Mouse (Mus musculus) CH12.LX (cell line): ENCODE measurements around the gene Fli1. TPM values are rescaled to one million over a fixed set of nuclear protein-coding genes. Genes with fewer than 3 reads are reported as not detected.
A peak's percentile ranks its signal among the peaks of the same experiment; 100 is the strongest.

Source experiments
- DNase-seq: peaks from one replicate; pipeline ENCODE4 v3.0.0-alpha.2; 2013; ENCODE audit errors: extremely low read depth
- H3K27ac ChIP-seq: 2 replicates; pipeline ENCODE4 v1.5.1; 2012; ENCODE audit warnings: low read depth, mild to moderate bottlenecking, control low read depth, moderate library complexity; ENCODE audit not compliant: insufficient read depth
- H3K27me3 ChIP-seq: replicated peaks from 2 replicates; pipeline ENCODE3; 2012; ENCODE audit warnings: inconsistent platforms
- H3K36me3 ChIP-seq, 2 experiments: replicated peaks in 1 of 2; 2 replicates each; pipeline versions ENCODE3 to v1.6.1; 2012; ENCODE audit warnings: inconsistent platforms in 1 of 2, low read length in 1 of 2, mild to moderate bottlenecking in 1 of 2, mixed read lengths in 1 of 2, moderate library complexity in 1 of 2; ENCODE audit not compliant: control insufficient read depth in 1 of 2, insufficient read depth in 1 of 2
- H3K4me1 ChIP-seq, 2 experiments: 2 replicates each; pipeline ENCODE4 v1.6.1; 2012; ENCODE audit warnings: inconsistent platforms in 1 of 2, moderate library complexity in 1 of 2; ENCODE audit not compliant: insufficient read depth in 2 of 2, control insufficient read depth in 1 of 2
- H3K4me2 ChIP-seq: 2 replicates; pipeline ENCODE4 v1.6.1; 2012; ENCODE audit warnings: low read depth, mild to moderate bottlenecking, control low read depth; ENCODE audit not compliant: poor library complexity, insufficient read depth, severe bottlenecking
- H3K4me3 ChIP-seq, 3 experiments: fragments of 150-350 bp in 1 of 3; sonication (generic) in 1 of 3; replicated peaks in 1 of 3; 2 replicates each; pipeline versions ENCODE3 to v1.5.1; 2011 to 2012; ENCODE audit warnings: low read depth in 2 of 3, low read length in 2 of 3, mild to moderate bottlenecking in 2 of 3, moderate library complexity in 2 of 3, control low read depth in 1 of 3, improper control_type of control experiment in 1 of 3, inconsistent platforms in 1 of 3, mixed read lengths in 1 of 3; ENCODE audit not compliant: poor library complexity in 1 of 3
- H3K79me2 ChIP-seq: replicated peaks from 2 replicates; pipeline ENCODE4 v1.6.1; 2012; ENCODE audit warnings: mild to moderate bottlenecking, moderate library complexity; ENCODE audit not compliant: control insufficient read depth, poor library complexity, insufficient read depth, severe bottlenecking; ENCODE audit errors: extremely low read depth
- H3K9ac ChIP-seq: 2 replicates; pipeline ENCODE4 v1.6.1; 2012; ENCODE audit warnings: low read depth, mild to moderate bottlenecking, control low read depth, moderate library complexity; ENCODE audit not compliant: insufficient read depth
- H3K9me3 ChIP-seq: replicated peaks from 2 replicates; pipeline ENCODE3; 2012; ENCODE audit warnings: low read length, inconsistent platforms, mixed read lengths
- BHLHE40 ChIP-seq: IDR thresholded peaks from 2 replicates; pipeline ENCODE4 v1.6.1; 2011; ENCODE audit warnings: mild to moderate bottlenecking, low read depth, low read length, improper control_type of control experiment
- E2F4 ChIP-seq: IDR thresholded peaks from 2 replicates; pipeline ENCODE4 v1.6.1; 2011; ENCODE audit warnings: low read depth, low read length, improper control_type of control experiment; ENCODE audit not compliant: insufficient replicate concordance
- ETS1 ChIP-seq: conservative IDR thresholded peaks from 2 replicates; pipeline ENCODE4 v1.6.1; 2012; ENCODE audit warnings: low read depth, mild to moderate bottlenecking, inconsistent platforms, low read length, improper control_type of control experiment, moderate library complexity
- JUND ChIP-seq: conservative IDR thresholded peaks from 2 replicates; pipeline ENCODE4 v1.6.1; 2011; ENCODE audit warnings: low read depth, low read length, improper control_type of control experiment
- KAT2A ChIP-seq: IDR thresholded peaks from 2 replicates; pipeline ENCODE4 v1.6.1; 2012; ENCODE audit warnings: low read length, improper control_type of control experiment, inconsistent platforms; ENCODE audit not compliant: insufficient replicate concordance
- MAX ChIP-seq: IDR thresholded peaks from 2 replicates; pipeline ENCODE4 v1.6.1; 2011; ENCODE audit warnings: low read length, improper control_type of control experiment
- MEF2A ChIP-seq: IDR thresholded peaks from 2 replicates; pipeline ENCODE4 v1.6.1; 2014; ENCODE audit warnings: low read depth, mild to moderate bottlenecking, inconsistent platforms, low read length, improper control_type of control experiment, borderline replicate concordance
- MXI1 ChIP-seq: IDR thresholded peaks from 2 replicates; pipeline ENCODE4 v1.6.1; 2011; ENCODE audit warnings: mild to moderate bottlenecking, low read depth, low read length, improper control_type of control experiment
- NRF1 ChIP-seq: IDR thresholded peaks from 2 replicates; pipeline ENCODE4 v1.6.1; 2014; ENCODE audit warnings: low read depth, mild to moderate bottlenecking, inconsistent platforms, low read length, improper control_type of control experiment, moderate library complexity
- PAX5 ChIP-seq: IDR thresholded peaks from 2 replicates; pipeline ENCODE4 v1.6.1; 2012; ENCODE audit warnings: low read length, inconsistent platforms, mixed read lengths
- RCOR1 ChIP-seq: conservative IDR thresholded peaks from 2 replicates; pipeline ENCODE4 v1.6.1; 2012; ENCODE audit warnings: low read depth, mild to moderate bottlenecking, inconsistent platforms, low read length, improper control_type of control experiment
- TBP ChIP-seq: conservative IDR thresholded peaks from 2 replicates; pipeline ENCODE4 v1.6.1; 2011; ENCODE audit warnings: low read depth, low read length, improper control_type of control experiment
- USF2 ChIP-seq: conservative IDR thresholded peaks from 2 replicates; pipeline ENCODE4 v1.6.1; 2011; ENCODE audit warnings: low read depth, low read length, improper control_type of control experiment
- ZC3H11A ChIP-seq: IDR thresholded peaks from 2 replicates; pipeline ENCODE4 v1.6.1; 2012; ENCODE audit warnings: low read depth, mild to moderate bottlenecking, inconsistent platforms, low read length, improper control_type of control experiment
- dilution Hi-C: fragments of 300-500 bp; cut with MboI; formaldehyde crosslinking; loops from 2 replicates; pipeline ENCODE4 v1.14.3; 2020; ENCODE audit warnings: low sequenced_read_pairs; ENCODE audit not compliant: extremely low pct_unique_long_range_greater_than_20kb, extremely low pct_ligation_motif_present
- in situ Hi-C: fragments of 300-500 bp; cut with MboI; formaldehyde crosslinking; loops from 3 replicates; pipeline ENCODE4 v1.14.3; 2019; ENCODE audit warnings: low sequenced_read_pairs, low pct_ligation_motif_present, low pct_unique_long_range_greater_than_20kb, mixed read lengths
- polyA plus RNA-seq: library from polyadenylated mRNA; unstranded; fragments of >175 nt; gene quantifications from 2 replicates; pipeline ENCODE4 v1.2.1, GENCODE M21; 2012; ENCODE audit warnings: low read depth; ENCODE audit not compliant: insufficient read length
- total RNA-seq, 2 experiments: library from RNA; depleted of rRNA; stranded (reverse); fragments of 300-350 nt in 1 of 2; fragments of >200 nt in 1 of 2; gene quantifications; 2 replicates each; pipeline ENCODE4 v1.2.3; 2012 to 2014

Gene Fli1
- total and polyA plus RNA-seq, 3 experiments: 20.3 to 29.3 (median 20.8) TPM

GRCm38 (mm10) chr9:32487401-32487800 lies 55.3 kb downstream of the Fli1 start:
- Histone ChIP-seq H3K27ac (peak overlapping the region; percentile 38; the same call in 1 of the 2 replicates), H3K9ac (peak overlapping the region; percentile 85), H3K4me3 (peak overlapping the region in 2 of 3 experiments; percentile 27 to 33), H3K4me2 (peak overlapping the region; percentile 98), H3K4me1 (peaks cover 29 to 73% of the 10 kb centered on the region in 2 experiments), H3K79me2 (peaks cover 23% of the 10 kb centered on the region), H3K9me3 (no peaks in the 10 kb centered on the region), H3K27me3 (no peaks in the 10 kb centered on the region), H3K36me3 (peaks cover 3 to 61% of the 10 kb centered on the region in 2 experiments)
- dilution Hi-C loops: no loop called here
- in situ Hi-C loops: loop anchor here (5.0 kb wide), 1 partner anchor 50 kb away; no protein-coding TSS in a partner anchor
- TF ChIP-seq MXI1 (peak; percentile 2; the same call in 1 of the 2 replicates), TBP (0 out of 2 replicates have a peak, but pooled peaks have one; percentile 24), ZC3H11A (no peak), ETS1 (peak; percentile 59; the same call in 1 of the 2 replicates), MAX (no peak), KAT2A (no peak), JUND (0 out of 2 replicates have a peak, but pooled peaks have one; percentile 21)
- TF ChIP-seq, all 38 proteins: peak for 4
- DNase-seq: no peak

GRCm38 (mm10) chr9:32480418-32480817 lies 62.2 kb downstream of the Fli1 start:
- H3K79me2 ChIP-seq: 0 out of 2 replicates have a peak, but pooled peaks cover 8% of the 10 kb centered on the region
- DNase-seq: peak; percentile 63
- H3K9me3 ChIP-seq: no peaks in the 10 kb centered on the region
- in situ Hi-C loops: no loop called here
- peaks cover 14 to 69% of the 10 kb centered on the region in 2 experiments for H3K4me1 ChIP-seq
- peaks cover 20 to 74% of the 10 kb centered on the region in 2 experiments for H3K36me3 ChIP-seq
- H3K9ac ChIP-seq: no peak overlapping the region
- H3K4me3 ChIP-seq: no peak overlapping the region
- TF ChIP-seq MAX (no peak), E2F4 (no peak), ETS1 (peak; percentile 42; the same call in 1 of the 2 replicates), USF2 (no peak), KAT2A (no peak), RCOR1 (no peak), PAX5 (no peak), NRF1 (no peak), TBP (no peak), BHLHE40 (peak; percentile 26; the same call in 1 of the 2 replicates), MEF2A (peak; percentile 70; the same call in 1 of the 2 replicates)
- H3K27me3 ChIP-seq: no peaks in the 10 kb centered on the region
- dilution Hi-C loops: no loop called here
- H3K4me2 ChIP-seq: no peak overlapping the region
- no peak overlapping the region for H3K27ac ChIP-seq
